Mouse (Mus musculus) embryonic facial prominence, embryonic 10.5 days (tissue): ENCODE data around the gene Habp2. TPM values are rescaled to one million over a fixed set of nuclear protein-coding genes. Genes with fewer than 3 reads are reported as not detected.

Source experiments
- DNase-seq: peaks from one replicate; pipeline ENCODE4 v3.0.0-alpha.2; 2017; ENCODE audit warnings: low spot score
- H3K27ac ChIP-seq: fragments of 300-500 bp; sonication (generic); replicated peaks from 2 replicates; pipeline ENCODE4 v1.5.1; 2016; ENCODE audit warnings: mild to moderate bottlenecking
- H3K27me3 ChIP-seq: fragments of 300-500 bp; sonication (generic); replicated peaks from 2 replicates; pipeline ENCODE4 v1.6.1; 2016; ENCODE audit warnings: low read depth, mild to moderate bottlenecking; ENCODE audit not compliant: poor library complexity, severe bottlenecking
- H3K36me3 ChIP-seq: fragments of 300-500 bp; sonication (generic); replicated peaks from 2 replicates; pipeline ENCODE4 v1.6.1; 2016; ENCODE audit warnings: mild to moderate bottlenecking, moderate library complexity
- H3K4me1 ChIP-seq: fragments of 300-500 bp; sonication (generic); 2 replicates; pipeline ENCODE4 v1.6.1; 2016
- H3K4me3 ChIP-seq: fragments of 300-500 bp; sonication (generic); 2 replicates; pipeline ENCODE4 v1.5.1; 2016; ENCODE audit warnings: mild to moderate bottlenecking, moderate library complexity
- H3K9me3 ChIP-seq: fragments of 300-500 bp; sonication (generic); 2 replicates; pipeline ENCODE4 v1.6.1; 2016; ENCODE audit warnings: mild to moderate bottlenecking
- WGBS: fragments of 180-500 bp; shearing (Covaris S2); methylation state at CpG from one replicate; pipeline ENCODE4 v1.1.7; 2016; 5-methylcytosine and 5-hydroxymethylcytosine counted together
- polyA plus RNA-seq: library from polyadenylated mRNA; unstranded; fragments of >200 nt; fragmentation: Nextera tagmentation; extraction: Ambion mirVana; gene quantifications from 2 replicates; pipeline ENCODE4 v1.2.1, GENCODE M21; 2016

Gene Habp2
- polyA plus RNA-seq, 1 experiment from 2014 or later = not detected

DNA sequence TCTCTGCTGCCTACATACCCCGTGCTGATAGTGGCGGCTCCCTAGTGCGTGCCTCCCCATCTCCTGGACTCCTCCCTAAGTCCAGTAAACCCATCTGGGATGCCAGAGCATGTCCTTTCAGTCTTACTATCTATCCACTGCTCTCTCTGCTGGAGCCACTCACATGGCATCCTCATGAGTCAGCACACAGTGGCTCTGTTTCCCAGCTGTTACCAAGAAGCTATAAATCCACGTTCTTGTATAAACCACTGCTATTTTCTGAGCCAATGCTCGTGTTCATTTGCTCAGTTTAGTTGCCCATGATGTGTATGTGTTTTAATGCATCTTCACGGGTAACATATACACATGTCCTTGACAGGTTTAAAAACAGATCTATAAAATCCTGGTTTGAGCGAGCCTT is 80.8 kb downstream of the Habp2 start:
- 89% methylated on average over 7 of the region's 7 CpGs for WGBS
- 0 out of 2 replicates have a peak, but pooled peaks cover 3% of the 10 kb centered on the region for H3K27me3 ChIP-seq
- no peaks in the 10 kb centered on the region for H3K9me3 ChIP-seq
- H3K36me3 ChIP-seq = no peaks in the 10 kb centered on the region
- no peak overlapping the region for H3K4me3 ChIP-seq
- H3K27ac ChIP-seq = no peak overlapping the region
- DNase-seq = no peak
- H3K4me1 ChIP-seq = peaks cover 7% of the 10 kb centered on the region; the same call in 1 of the 2 replicates

GRCm38 (mm10) chr19:56368912-56369311 is 82.0 kb downstream of the Habp2 start:
- WGBS = 89% methylated on average over 7 of the region's 7 CpGs

More at GRCm38 (mm10) chr19:56368912-56369311, 82.0 kb downstream of the Habp2 start:
- Histone ChIP-seq H3K36me3 (no peaks in the 10 kb centered on the region), H3K27ac (no peak overlapping the region), H3K27me3 (0 out of 2 replicates have a peak, but pooled peaks cover 3% of the 10 kb centered on the region), H3K9me3 (no peaks in the 10 kb centered on the region), H3K4me1 (peaks cover 8% of the 10 kb centered on the region; the same call in 1 of the 2 replicates), H3K4me3 (no peak overlapping the region)
- DNase-seq = no peak

Other genes with a start within 250 kb of the Habp2 start
- 0.07 and 0.11 TPM in 2 replicates for gene Nrap, start 102.9 kb downstream of the Habp2 start, polyA plus RNA-seq
- 15.9 and 17.8 TPM in 2 replicates for gene Casp7, start 110.0 kb downstream of the Habp2 start, polyA plus RNA-seq
- gene Plekhs1, start 174.5 kb downstream of the Habp2 start, polyA plus RNA-seq = 0.21 TPM in 1 of 2 replicates, not detected in the other